Mouse (Mus musculus) left cerebral cortex, adult 8-10 months (tissue): ENCODE data around the gene Pirb. TPM values are rescaled to one million over a fixed set of nuclear protein-coding genes. Genes with fewer than 3 reads are reported as not detected.

Source experiments
- DNase-seq, 2 experiments: peaks; one replicate each; pipeline ENCODE4 v3.0.0; 2022; ENCODE audit warnings: low spot score in 2 of 2
- total RNA-seq, 4 experiments: library from RNA; stranded (reverse); gene quantifications; 2 replicates each; pipeline ENCODE4 v1.2.4; 2022

The Pirb gene
- total RNA-seq, 4 experiments from 2014 or later = 0.23 to 0.43 (median 0.31) TPM

GRCm38 (mm10) chr7:3692987-3693808, 27.0 kb downstream of the Pirb start, which contains the start of gene Mboat7:
TSS of gene Mboat7 (minus strand) at chr7:3693523.
- peak; percentile 92 to 98 for DNase-seq

- DNase-seq = no peak
Measured at GRCm38 (mm10) chr7:3692382-3692986, 27.7 kb downstream of the Pirb start, which contains the start of gene Tsen34. TSS of gene Tsen34 (plus strand) at chr7:3692863.

- DNase-seq = no peak
Measured at GRCm38 (mm10) chr7:3691919-3692318, 28.3 kb downstream of the Pirb start.

GRCm38 (mm10) chr7:3685400-3686187, 34.6 kb downstream of the Pirb start:
- no peak for DNase-seq

- DNase-seq = no peak
Measured at GRCm38 (mm10) chr7:3684698-3685097, 35.5 kb downstream of the Pirb start.

- no peak for DNase-seq
Measured at GRCm38 (mm10) chr7:3683908-3684550, 36.2 kb downstream of the Pirb start.

GRCm38 (mm10) chr7:3677342-3677741, 42.8 kb downstream of the Pirb start, which contains the start of gene Tmc4:
TSS of gene Tmc4 (minus strand) at chr7:3677553.
- DNase-seq = no peak

- DNase-seq = no peak
Measured at GRCm38 (mm10) chr7:3676371-3676770, 43.8 kb downstream of the Pirb start.

- no peak for DNase-seq
Measured at GRCm38 (mm10) chr7:3675228-3675548, 45.0 kb downstream of the Pirb start.

GRCm38 (mm10) chr7:3674507-3675227, 45.5 kb downstream of the Pirb start:
- DNase-seq = peak; percentile 59 to 67

- DNase-seq = no peak
Measured at GRCm38 (mm10) chr7:3666921-3667391, 53.2 kb downstream of the Pirb start.

GRCm38 (mm10) chr7:3665215-3666114, 54.7 kb downstream of the Pirb start, which contains the start of gene Leng1:
TSS of gene Leng1 (minus strand) at chr7:3665840.
- peak; percentile 93 to 96 for DNase-seq

GRCm38 (mm10) chr7:3664524-3665214, 55.5 kb downstream of the Pirb start:
- DNase-seq = no peak

Other genes starting within 250 kb of the Pirb start
- not detected for gene Tarm1, start 217.8 kb downstream of the Pirb start, total RNA-seq
- 1 to 10 TPM in 1 of 4 experiments, under 1 TPM in 3; 0.46 to 1.1 (median 0.67) TPM for gene Oscar, start 104.2 kb downstream of the Pirb start, total RNA-seq
- 100 to 1,000 TPM; 580 to 641 (median 617) TPM for gene Ndufa3, start 103.0 kb downstream of the Pirb start, total RNA-seq
- 10 to 100 TPM; 36.8 to 46.7 (median 42.9) TPM for gene Tfpt, start 90.5 kb downstream of the Pirb start, total RNA-seq
- gene Prpf31, start 90.4 kb downstream of the Pirb start, total RNA-seq = 10 to 100 TPM; 50.4 to 59.8 (median 55.2) TPM
- gene Cnot3, start 75.1 kb downstream of the Pirb start, total RNA-seq = 10 to 100 TPM; 44.9 to 57.8 (median 51.0) TPM
- 1 to 10 TPM; 5.7 to 7.6 (median 5.8) TPM for gene Leng1, start 54.6 kb downstream of the Pirb start, total RNA-seq
- gene Tmc4, start 42.8 kb downstream of the Pirb start, total RNA-seq = 1 to 10 TPM; 3.7 to 7.7 (median 7.1) TPM
- gene Tsen34, start 27.5 kb downstream of the Pirb start, total RNA-seq = 10 to 100 TPM; 90.2 to 97.5 (median 95.3) TPM
- gene Mboat7, start 26.9 kb downstream of the Pirb start, total RNA-seq = 100 to 1,000 TPM; 211 to 222 (median 220) TPM
- gene Rps9, start 16.4 kb downstream of the Pirb start, total RNA-seq = 100 to 1,000 TPM; 334 to 440 (median 376) TPM
- gene Gm15448, start 105.3 kb upstream of the Pirb start, total RNA-seq = not detected
- gene Pira2, start 124.7 kb upstream of the Pirb start, total RNA-seq = not detected
- gene Gm14548, start 177.7 kb upstream of the Pirb start, total RNA-seq = not detected
- under 1 TPM in 1 of 4 experiments, not detected in 3; 0.27 TPM for gene Lilra6, start 195.1 kb upstream of the Pirb start, total RNA-seq